Mouse (Mus musculus) c-Kit-negative CD71-positive TER-119-positive erythroid progenitor cells, embryonic 14.5 days (primary cell): Measurements from ENCODE around the gene Cdca8.
A peak's percentile ranks its signal among the peaks of the same experiment; 100 is the strongest.

Experiments
- DNase-seq: peaks from one replicate; pipeline ENCODE4 v3.0.0-alpha.2; 2013; ENCODE audit warnings: low read depth, low spot score

Cdca8 gene

DNA sequence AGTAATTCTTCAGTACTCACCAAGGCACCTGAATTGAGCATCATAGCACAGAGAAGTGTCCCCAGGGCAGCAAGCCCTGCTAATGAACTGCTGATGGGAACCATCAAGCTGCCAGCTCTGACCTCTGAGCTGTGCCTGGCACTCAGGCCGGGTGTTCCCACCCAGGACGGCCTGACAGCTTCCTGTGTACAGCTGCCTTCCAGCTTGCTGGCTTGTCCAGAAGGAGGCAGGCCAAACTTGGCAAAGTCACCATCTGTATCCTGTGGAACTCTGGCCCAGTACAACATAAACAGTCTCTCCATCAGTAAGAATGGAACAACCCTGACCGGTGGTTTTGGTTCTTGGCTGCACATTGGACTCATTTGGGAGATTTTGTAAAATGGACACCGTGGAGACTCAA, 14.4 kb upstream of the Cdca8 start:
- no peak for DNase-seq

- no peak for DNase-seq
Observed at GRCm38 (mm10) chr4:124951036-124951433, 11.9 kb upstream of the Cdca8 start.

GRCm38 (mm10) chr4:124950181-124951035, 11.3 kb upstream of the Cdca8 start:
- no peak for DNase-seq

- no peak for DNase-seq
Observed at GRCm38 (mm10) chr4:124949488-124949887, 10.4 kb upstream of the Cdca8 start.

DNA sequence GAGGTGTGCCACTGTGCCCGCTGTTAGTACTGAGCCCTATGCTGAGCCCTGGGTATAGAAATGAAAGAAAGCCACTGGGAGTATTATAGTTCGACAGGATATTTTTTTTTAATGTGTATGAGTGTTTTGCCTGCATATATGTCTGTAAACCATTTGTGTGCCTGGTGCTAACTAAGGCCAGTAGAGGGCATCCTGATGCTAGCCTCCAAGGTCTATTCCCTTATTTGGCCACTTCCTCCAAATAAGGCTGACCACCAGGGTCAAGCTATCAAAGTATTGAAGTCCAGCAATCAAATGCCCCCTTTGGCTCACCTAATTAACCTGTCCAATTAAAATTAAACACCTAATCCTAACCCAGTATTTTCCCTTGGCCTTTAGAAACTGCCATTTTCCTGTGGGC, 5.8 kb upstream of the Cdca8 start:
- DNase-seq, result no peak

GRCm38 (mm10) chr4:124943781-124944180, 4.7 kb upstream of the Cdca8 start:
- no peak for DNase-seq

- peak; percentile 62 for DNase-seq
Observed at GRCm38 (mm10) chr4:124943022-124943421, 3.9 kb upstream of the Cdca8 start.

GRCm38 (mm10) chr4:124936613-124937471, 2.3 kb downstream of the Cdca8 start, which contains the start of gene 9930104L06Rik:
Gene 9930104L06Rik (plus strand): TSS chr4:124937048.
- peak; percentile 95 for DNase-seq

- no peak for DNase-seq
Observed at GRCm38 (mm10) chr4:124928102-124928501, 11.0 kb downstream of the Cdca8 start.

DNA sequence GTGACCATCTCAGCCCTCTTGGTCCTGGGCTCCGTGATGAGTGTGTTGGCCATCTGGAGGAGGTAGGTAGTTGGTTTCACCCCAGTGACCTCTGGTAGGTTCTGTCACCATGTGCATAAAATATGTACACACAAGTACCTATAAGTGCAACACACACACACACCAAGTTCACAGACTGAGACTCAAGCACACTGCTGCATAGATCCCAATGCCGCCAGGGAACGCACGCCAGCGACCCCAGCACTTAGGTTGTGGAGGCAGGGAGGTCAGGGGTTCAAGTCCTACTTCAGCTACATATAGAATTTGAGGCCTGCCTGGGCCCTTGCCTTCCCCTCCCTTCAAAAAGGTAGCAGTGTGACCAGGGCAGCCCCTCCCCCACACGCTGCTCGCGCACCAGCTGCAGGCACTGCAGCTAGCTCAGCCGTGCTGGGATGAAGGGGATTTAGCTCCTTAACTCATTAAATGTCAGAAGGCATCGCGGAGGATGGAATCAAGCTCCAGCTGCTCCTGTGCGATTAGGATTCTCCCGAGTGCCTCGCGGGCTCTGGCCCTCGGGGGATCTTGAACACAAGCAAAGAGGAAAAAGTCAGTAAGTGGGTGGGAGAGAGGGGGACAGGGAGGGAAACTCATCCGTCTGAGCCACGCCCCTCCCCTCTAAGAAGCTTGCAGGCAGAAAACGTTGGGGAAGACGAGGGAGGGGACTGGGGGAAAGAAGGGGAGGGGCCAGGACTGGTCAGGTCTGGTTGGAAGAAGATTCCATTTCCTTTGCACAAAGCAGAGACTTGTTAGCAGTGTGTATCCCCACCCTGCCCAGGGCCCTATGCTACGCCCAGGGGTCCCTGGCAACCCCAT, 32.9 kb downstream of the Cdca8 start:
- no peak for DNase-seq

- no peak for DNase-seq
Observed at GRCm38 (mm10) chr4:124905417-124905816, 33.7 kb downstream of the Cdca8 start.

DNA sequence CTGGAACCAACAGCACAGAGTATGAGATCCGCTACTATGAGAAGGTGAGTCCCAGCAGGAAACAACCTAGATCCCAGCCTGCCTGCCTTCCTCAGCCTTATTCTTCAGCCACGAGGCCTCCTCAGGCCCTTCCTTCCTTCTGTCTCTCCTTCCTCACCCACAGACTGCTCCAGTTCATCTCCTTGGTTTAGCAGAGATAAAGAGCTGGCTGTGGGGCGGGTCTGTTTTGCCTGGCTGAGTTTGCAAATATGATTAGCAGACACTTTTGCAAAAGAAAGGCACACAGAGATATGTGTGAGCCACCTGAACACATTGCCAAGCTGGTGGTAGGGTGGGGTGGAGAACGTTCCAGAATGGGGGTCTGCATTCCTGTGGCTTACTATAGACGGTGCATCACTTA, 39.2 kb downstream of the Cdca8 start:
- no peak for DNase-seq

- no peak for DNase-seq
Observed at GRCm38 (mm10) chr4:124898428-124898827, 40.7 kb downstream of the Cdca8 start.

DNA sequence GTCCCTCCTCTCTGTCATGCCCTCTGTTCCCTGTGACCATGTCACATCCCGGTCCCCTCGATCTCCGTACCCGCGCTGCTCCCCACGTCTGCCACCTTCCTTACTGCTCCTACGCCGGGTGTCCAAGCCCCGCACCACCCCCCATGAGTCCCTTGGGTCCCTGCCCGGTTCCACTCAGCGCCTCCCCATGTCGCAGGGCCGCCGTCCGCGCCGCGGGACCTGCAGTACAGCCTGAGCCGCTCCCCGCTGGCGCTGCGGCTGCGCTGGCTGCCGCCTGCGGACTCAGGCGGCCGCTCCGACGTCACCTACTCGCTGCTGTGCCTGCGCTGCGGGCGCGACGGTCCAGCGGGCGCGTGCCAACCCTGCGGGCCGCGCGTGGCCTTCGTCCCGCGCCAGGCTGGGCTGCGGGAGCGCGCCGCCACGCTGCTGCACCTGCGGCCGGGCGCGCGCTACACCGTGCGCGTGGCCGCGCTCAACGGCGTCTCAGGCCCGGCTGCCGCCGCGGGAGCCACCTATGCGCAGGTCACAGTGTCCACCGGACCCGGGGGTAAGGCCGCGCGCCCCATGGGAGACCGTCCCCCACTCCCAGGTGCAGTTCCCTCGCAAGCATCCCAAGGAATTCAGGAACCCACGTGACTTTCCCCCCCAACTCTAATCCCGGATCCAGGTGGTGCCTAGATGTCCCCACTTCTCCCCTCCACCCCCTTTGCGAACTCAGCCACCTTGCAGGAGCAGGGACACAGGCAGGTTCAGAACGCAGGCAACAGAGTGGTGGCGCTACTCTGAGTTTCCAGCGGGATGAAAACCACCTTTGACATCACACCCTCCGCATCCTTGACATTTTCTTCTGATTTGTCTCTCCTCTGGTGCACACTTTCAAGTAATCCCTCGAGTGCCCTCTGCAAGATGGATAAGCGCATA, 44.3 kb downstream of the Cdca8 start:
- no peak for DNase-seq

DNA sequence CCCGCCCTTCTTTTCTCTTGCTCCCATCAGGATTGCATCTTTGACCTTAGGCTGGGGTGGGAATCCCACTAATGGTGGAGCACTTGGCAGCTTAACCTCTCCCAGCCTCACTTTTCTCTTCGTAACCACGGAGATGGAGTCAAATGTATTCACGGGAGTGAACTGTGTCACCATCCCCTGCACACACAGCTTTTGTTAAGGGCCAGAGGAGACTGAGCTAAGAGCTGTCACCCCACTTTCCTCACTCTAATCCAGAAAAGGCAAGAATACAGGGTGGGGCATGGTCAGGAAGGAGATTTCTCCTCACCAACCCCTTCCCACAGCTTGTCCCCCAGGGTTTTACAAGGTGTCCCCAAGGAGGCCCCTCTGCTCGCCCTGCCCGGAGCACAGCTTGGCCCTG, 45.3 kb downstream of the Cdca8 start:
- DNase-seq, result no peak

DNA sequence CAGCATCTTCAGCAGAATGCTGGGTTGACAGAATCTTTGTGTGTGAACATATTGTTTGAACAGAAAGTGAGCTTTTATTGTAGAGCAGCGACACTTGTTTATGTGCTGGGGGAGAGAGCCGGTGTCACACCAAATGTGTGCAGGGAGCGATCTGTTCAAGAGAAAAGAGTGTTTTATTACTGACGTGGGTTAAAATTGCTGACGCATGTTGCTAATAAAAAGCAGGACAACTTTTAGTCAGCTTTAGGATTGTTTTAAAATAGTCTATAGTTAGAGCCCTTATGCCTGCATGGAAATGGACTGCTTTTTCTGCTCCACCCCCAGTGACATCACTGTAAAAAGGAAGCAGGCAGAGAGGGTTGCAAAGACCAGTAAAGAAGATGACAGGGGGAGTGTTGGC, 48.3 kb downstream of the Cdca8 start:
- no peak for DNase-seq

DNA sequence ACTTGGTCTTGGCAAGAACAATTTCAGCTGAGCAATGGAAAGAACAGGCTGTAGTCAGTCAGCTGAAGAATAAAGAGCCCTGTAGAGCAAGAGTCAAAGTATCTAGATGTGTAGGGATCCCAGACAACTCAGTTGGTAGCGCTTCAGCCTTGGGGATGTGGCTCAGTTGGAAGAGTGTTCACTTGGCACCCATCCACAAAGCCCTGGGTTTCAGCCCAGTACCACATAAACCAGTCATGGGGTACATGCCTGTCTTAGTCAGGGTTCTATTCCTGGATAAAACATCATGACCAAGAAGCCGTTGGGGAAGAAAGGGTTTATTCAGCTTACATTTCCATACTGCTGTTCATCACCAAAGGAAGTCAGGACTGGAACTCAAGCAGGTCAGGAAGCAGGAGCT, 49.2 kb downstream of the Cdca8 start:
- no peak for DNase-seq

GRCm38 (mm10) chr4:124888702-124889101, 50.4 kb downstream of the Cdca8 start:
- DNase-seq, result no peak

DNA sequence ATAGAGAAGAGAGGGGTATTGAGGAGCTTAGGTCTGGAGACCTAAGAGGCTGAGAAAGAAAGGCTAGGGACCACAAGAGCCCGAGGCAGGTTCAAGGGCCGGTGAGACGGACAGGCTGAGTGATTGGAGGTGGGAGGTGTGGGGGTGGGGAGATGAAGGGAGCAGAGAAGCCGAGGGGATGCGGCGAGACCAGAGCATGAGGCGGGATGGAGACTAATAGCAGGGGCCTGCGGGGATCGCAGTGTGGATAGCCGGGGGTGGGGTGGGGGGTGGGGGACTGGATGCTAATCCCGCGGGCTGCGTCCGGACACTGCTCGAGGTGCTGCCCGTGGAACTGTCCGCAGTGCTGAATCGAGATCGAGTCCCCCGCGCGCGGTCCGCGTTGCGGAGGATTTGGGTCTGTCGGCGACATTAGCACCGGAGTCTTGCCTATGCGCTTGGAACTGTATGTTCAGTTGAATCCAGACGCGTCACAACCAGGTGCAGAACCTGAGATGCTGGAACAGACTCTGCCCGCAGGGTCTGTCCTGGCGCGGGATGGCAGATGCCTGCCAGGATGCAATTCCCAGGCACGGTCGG, 56.9 kb downstream of the Cdca8 start:
- DNase-seq, result no peak

DNA sequence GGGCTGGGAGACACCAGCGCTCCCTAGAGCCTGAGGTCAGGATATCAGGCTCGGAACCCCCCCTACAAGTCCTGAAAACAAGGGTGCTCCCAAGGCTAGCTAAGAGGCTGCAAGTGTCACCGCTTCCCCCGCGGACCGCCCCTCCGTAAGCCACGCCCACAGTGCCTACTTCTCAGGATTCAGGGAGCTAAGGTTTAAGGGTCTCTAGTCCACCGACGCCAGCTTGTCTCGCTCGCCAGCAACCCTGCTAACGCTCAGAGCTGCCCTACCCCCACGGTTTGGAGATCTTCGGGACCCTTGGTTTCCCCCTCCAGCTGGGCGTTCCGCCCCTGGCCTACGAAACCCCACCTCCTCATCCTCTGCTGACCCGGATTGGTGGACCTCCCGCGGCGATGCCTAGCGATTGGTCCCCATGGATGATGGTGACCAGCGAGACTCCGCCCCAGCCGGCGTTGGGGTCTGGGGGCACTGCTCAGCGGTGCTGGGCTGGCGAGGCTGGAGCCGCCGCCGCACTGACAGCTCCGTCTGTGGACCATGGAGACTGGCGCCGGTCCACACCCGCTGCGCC, 57.7 kb downstream of the Cdca8 start:
- no peak for DNase-seq
